3 mouse cellular contexts compared by ENCODE assay signal in the genomic region with DNA sequence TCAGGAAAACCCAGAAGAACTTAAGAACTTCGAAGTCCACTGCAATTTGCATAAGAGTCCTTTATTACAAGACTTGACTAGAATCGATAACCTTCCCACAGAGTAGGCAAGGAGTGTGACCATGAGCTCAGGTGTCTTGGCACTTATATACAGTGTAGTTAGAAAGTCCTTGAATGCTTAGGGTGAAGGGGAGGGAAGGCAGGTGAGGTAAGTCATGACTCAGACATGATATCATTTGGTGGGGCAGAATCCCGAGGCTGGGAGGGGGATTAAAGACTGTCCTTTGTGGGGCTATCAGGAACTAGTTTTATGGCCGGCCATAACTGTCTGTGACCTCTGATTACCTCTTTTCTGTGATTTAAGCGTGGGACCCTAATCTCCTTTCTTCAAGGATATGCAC.
ATAC-seq and TF ChIP-seq lines count a peak whose summit lies in the region.
"Not testable (repeated sequence)": the region's sequence is repeated elsewhere in the genome, so short reads cannot be mapped to it uniquely, and the experiment has no call there.

No protein-coding gene starts in this region.

- H3K9me3 ChIP-seq in intestine, embryonic 15.5 days; intestine, embryonic 16.5 days (ENCODE audit: control insufficient read depth, low read length); intestine, postnatal 0 days (ENCODE audit: control insufficient read depth): not testable (repeated sequence)

- not testable (repeated sequence) for H3K36me3 ChIP-seq in intestine, embryonic 15.5 days; intestine, embryonic 16.5 days (ENCODE audit: control insufficient read depth, insufficient read depth, low read length); intestine, postnatal 0 days (ENCODE audit: control insufficient read depth, insufficient read depth)

- H3K9ac ChIP-seq in intestine, embryonic 15.5 days; intestine, embryonic 16.5 days (ENCODE audit: low read depth, low read length); intestine, postnatal 0 days (ENCODE audit: low read depth, low read length): not testable (repeated sequence)

- not testable (repeated sequence) for H3K4me1 ChIP-seq in intestine, embryonic 15.5 days (replicated peaks); intestine, embryonic 16.5 days (ENCODE audit: control insufficient read depth, insufficient read depth, low read length); intestine, postnatal 0 days (replicated peaks; ENCODE audit: control insufficient read depth, insufficient read depth, low read length)

- not testable (repeated sequence) for H3K4me3 ChIP-seq in intestine, embryonic 15.5 days (replicated peaks); intestine, embryonic 16.5 days (ENCODE audit: low read length); intestine, postnatal 0 days (ENCODE audit: low read depth, low read length)

- ATAC-seq in intestine, embryonic 15.5 days, result peak; percentile 75
- peak; percentile 79 for ATAC-seq in intestine, embryonic 16.5 days
- peak; percentile 64 for ATAC-seq in intestine, postnatal 0 days

- H3K27me3 ChIP-seq in intestine, embryonic 15.5 days (replicated peaks); intestine, embryonic 16.5 days (replicated peaks; ENCODE audit: control insufficient read depth, insufficient read depth, low read length); intestine, postnatal 0 days (replicated peaks; ENCODE audit: control insufficient read depth, insufficient read depth, low read length): not testable (repeated sequence)

- not testable (repeated sequence) for H3K27ac ChIP-seq in intestine, embryonic 15.5 days; intestine, embryonic 16.5 days (ENCODE audit: low read length); intestine, postnatal 0 days (ENCODE audit: low read depth, low read length)

- WGBS in intestine, embryonic 15.5 days, result 51% methylated on average over 5 of the region's 5 CpGs
- WGBS in intestine, embryonic 16.5 days, result 43% methylated on average over 5 of the region's 5 CpGs
- 25% methylated on average over 5 of the region's 5 CpGs for WGBS in intestine, postnatal 0 days

- not testable (repeated sequence) for H3K4me2 ChIP-seq in intestine, embryonic 15.5 days (replicated peaks); intestine, embryonic 16.5 days (ENCODE audit: low read depth, low read length); intestine, postnatal 0 days (replicated peaks; ENCODE audit: low read depth)

- not testable (repeated sequence) for TF ChIP-seq CTCF in intestine, postnatal 0 days (IDR thresholded peaks at IDR 0.05; ENCODE audit: low read depth)
